ENCODE assay signal across 17 mouse cellular contexts in genomic region chr12:58872465-58872864, GRCm38 (mm10).
"Had no signal": no experiment of that assay in that cellular context is flagged by ENCODE, and none has a peak within 500 bp of the region (broad histone marks: within the 10 kb centered on the region; RNA-seq: fewer than 3 reads in every experiment).

No protein-coding gene starts in this region.

- H3K9me3 ChIP-seq: midbrain, embryonic 13.5 days; neural tube, embryonic 13.5 days had no signal

- H3K36me3 ChIP-seq: midbrain, embryonic 13.5 days; neural tube, embryonic 13.5 days had no signal

- H3K9ac ChIP-seq: liver, embryonic 14.5 days; liver, postnatal 0 days; lung, embryonic 14.5 days; midbrain, embryonic 13.5 days; neural tube, embryonic 13.5 days had no signal

- H3K4me1 ChIP-seq: midbrain, embryonic 13.5 days; neural tube, embryonic 13.5 days had no signal

- H3K27ac ChIP-seq: kidney, postnatal 0 days; layer of hippocampus, adult 2 months; left cerebral cortex, adult 2 months; liver, embryonic 14.5 days; macrophage; midbrain, embryonic 13.5 days; neural tube, embryonic 13.5 days had no signal

- H3K4me2 ChIP-seq: lung, embryonic 14.5 days; midbrain, embryonic 13.5 days; neural tube, embryonic 13.5 days had no signal

- ATAC-seq: liver, postnatal 0 days; lung, postnatal 0 days; midbrain, embryonic 13.5 days; midbrain, embryonic 16.5 days had no signal

- H3K4me3 ChIP-seq: layer of hippocampus, adult 2 months; left cerebral cortex, adult 2 months; midbrain, embryonic 13.5 days; neural tube, embryonic 13.5 days had no signal

- DNase-seq: kidney, adult 2 months; kidney, postnatal 25 days; layer of hippocampus, adult 9-11 months; layer of hippocampus, postnatal 36 days; liver, postnatal 0 days; lung, embryonic 14.5 days; thymus, adult 18-20 months; thymus, postnatal 36 days had no signal

- H3K27me3 ChIP-seq: midbrain, embryonic 13.5 days; neural tube, embryonic 13.5 days had no signal
